Mouse (Mus musculus): Measurements from ENCODE around the gene Atp10a. TPM values are rescaled to one million over a fixed set of nuclear protein-coding genes. Genes with fewer than 3 reads are reported as not detected.

Atp10a gene
- polyA plus RNA-seq, 1 experiment from 2014 or later: 1.1 TPM

- Histone ChIP-seq H3K36me3 (ENCODE audit: control insufficient read depth, insufficient read depth, low read length) (no peaks in the 10 kb centered on the region), H3K9me3 (ENCODE audit: control insufficient read depth, low read length) (no peaks in the 10 kb centered on the region), H3K4me2 (ENCODE audit: low read length) (no peak overlapping the region), H3K27ac (ENCODE audit: low read depth, low read length) (no peak overlapping the region), H3K4me1 (ENCODE audit: control insufficient read depth, insufficient read depth, low read depth, low read length) (no peaks in the 10 kb centered on the region), H3K4me3 (ENCODE audit: low read length) (no peak overlapping the region), H3K9ac (ENCODE audit: low read depth, low read length) (no peak overlapping the region), H3K27me3 (replicated peaks; ENCODE audit: control insufficient read depth, insufficient read depth, low read length) (no peaks in the 10 kb centered on the region)
- 71% methylated on average over 1 of the region's 1 CpGs for WGBS
- ATAC-seq: no peak
Observed at GRCm38 (mm10) chr7:58647404-58647803, 8.6 kb upstream of the Atp10a start.

- Histone ChIP-seq H3K9me3 (ENCODE audit: control insufficient read depth, low read length) (no peaks in the 10 kb centered on the region), H3K4me1 (ENCODE audit: control insufficient read depth, insufficient read depth, low read depth, low read length) (no peaks in the 10 kb centered on the region), H3K4me3 (ENCODE audit: low read length) (peak overlapping the region; percentile 64), H3K27me3 (replicated peaks; ENCODE audit: control insufficient read depth, insufficient read depth, low read length) (no peaks in the 10 kb centered on the region), H3K27ac (ENCODE audit: low read depth, low read length) (peak overlapping the region; percentile 11; the same call in 1 of the 2 replicates), H3K4me2 (ENCODE audit: low read length) (peak overlapping the region; percentile 98), H3K9ac (ENCODE audit: low read depth, low read length) (peak overlapping the region; percentile 68), H3K36me3 (ENCODE audit: control insufficient read depth, insufficient read depth, low read length) (no peaks in the 10 kb centered on the region)
- ATAC-seq: peak; percentile 87
- 1% methylated on average over 56 of the region's 81 CpGs for WGBS
Observed at GRCm38 (mm10) chr7:58657913-58658789, 2.2 kb downstream of the Atp10a start.

GRCm38 (mm10) chr7:58658790-58659405 is 2.9 kb downstream of the Atp10a start:
- WGBS: 31% methylated on average over 14 of the region's 14 CpGs
- H3K27me3 ChIP-seq (replicated peaks; ENCODE audit: control insufficient read depth, insufficient read depth, low read length): no peaks in the 10 kb centered on the region
- peak overlapping the region; percentile 64 for H3K4me3 ChIP-seq (ENCODE audit: low read length)
- peak overlapping the region; percentile 68 for H3K9ac ChIP-seq (ENCODE audit: low read depth, low read length)
- no peaks in the 10 kb centered on the region for H3K4me1 ChIP-seq (ENCODE audit: control insufficient read depth, insufficient read depth, low read depth, low read length)
- peak overlapping the region; percentile 98 for H3K4me2 ChIP-seq (ENCODE audit: low read length)
- H3K36me3 ChIP-seq (ENCODE audit: control insufficient read depth, insufficient read depth, low read length): no peaks in the 10 kb centered on the region
- ATAC-seq: no peak
- no peak overlapping the region for H3K27ac ChIP-seq (ENCODE audit: low read depth, low read length)
- no peaks in the 10 kb centered on the region for H3K9me3 ChIP-seq (ENCODE audit: control insufficient read depth, low read length)

GRCm38 (mm10) chr7:58660046-58660445 is 4.1 kb downstream of the Atp10a start:
- no peaks in the 10 kb centered on the region for H3K9me3 ChIP-seq (ENCODE audit: control insufficient read depth, low read length)
- no peak overlapping the region for H3K4me2 ChIP-seq (ENCODE audit: low read length)
- no peak overlapping the region for H3K27ac ChIP-seq (ENCODE audit: low read depth, low read length)
- no peak overlapping the region for H3K9ac ChIP-seq (ENCODE audit: low read depth, low read length)
- H3K36me3 ChIP-seq (ENCODE audit: control insufficient read depth, insufficient read depth, low read length): no peaks in the 10 kb centered on the region
- ATAC-seq: no peak
- H3K27me3 ChIP-seq (replicated peaks; ENCODE audit: control insufficient read depth, insufficient read depth, low read length): no peaks in the 10 kb centered on the region
- H3K4me3 ChIP-seq (ENCODE audit: low read length): no peak overlapping the region
- H3K4me1 ChIP-seq (ENCODE audit: control insufficient read depth, insufficient read depth, low read depth, low read length): no peaks in the 10 kb centered on the region

- Histone ChIP-seq H3K36me3 (ENCODE audit: control insufficient read depth, insufficient read depth, low read length) (no peaks in the 10 kb centered on the region), H3K4me2 (ENCODE audit: low read length) (no peak overlapping the region), H3K9ac (ENCODE audit: low read depth, low read length) (no peak overlapping the region), H3K27me3 (replicated peaks; ENCODE audit: control insufficient read depth, insufficient read depth, low read length) (no peaks in the 10 kb centered on the region), H3K4me3 (ENCODE audit: low read length) (no peak overlapping the region), H3K4me1 (ENCODE audit: control insufficient read depth, insufficient read depth, low read depth, low read length) (no peaks in the 10 kb centered on the region), H3K27ac (ENCODE audit: low read depth, low read length) (no peak overlapping the region), H3K9me3 (ENCODE audit: control insufficient read depth, low read length) (no peaks in the 10 kb centered on the region)
- no peak for ATAC-seq
- WGBS: 97% methylated on average over 5 of the region's 5 CpGs
Observed at GRCm38 (mm10) chr7:58660665-58661064, 4.7 kb downstream of the Atp10a start.

GRCm38 (mm10) chr7:58661076-58661475 is 5.1 kb downstream of the Atp10a start:
- Histone ChIP-seq H3K4me3 (ENCODE audit: low read length) (no peak overlapping the region), H3K4me1 (ENCODE audit: control insufficient read depth, insufficient read depth, low read depth, low read length) (no peaks in the 10 kb centered on the region), H3K36me3 (ENCODE audit: control insufficient read depth, insufficient read depth, low read length) (no peaks in the 10 kb centered on the region), H3K4me2 (ENCODE audit: low read length) (no peak overlapping the region), H3K27ac (ENCODE audit: low read depth, low read length) (no peak overlapping the region), H3K9ac (ENCODE audit: low read depth, low read length) (no peak overlapping the region), H3K9me3 (ENCODE audit: control insufficient read depth, low read length) (no peaks in the 10 kb centered on the region), H3K27me3 (replicated peaks; ENCODE audit: control insufficient read depth, insufficient read depth, low read length) (no peaks in the 10 kb centered on the region)
- 95% methylated on average over 7 of the region's 7 CpGs for WGBS
- ATAC-seq: no peak

GRCm38 (mm10) chr7:58668617-58669016 is 12.7 kb downstream of the Atp10a start:
- ATAC-seq: no peak
- Histone ChIP-seq H3K9ac (ENCODE audit: low read depth, low read length) (no peak overlapping the region), H3K27ac (ENCODE audit: low read depth, low read length) (no peak overlapping the region), H3K4me3 (ENCODE audit: low read length) (no peak overlapping the region), H3K27me3 (replicated peaks; ENCODE audit: control insufficient read depth, insufficient read depth, low read length) (no peaks in the 10 kb centered on the region), H3K4me2 (ENCODE audit: low read length) (no peak overlapping the region), H3K36me3 (ENCODE audit: control insufficient read depth, insufficient read depth, low read length) (no peaks in the 10 kb centered on the region), H3K9me3 (ENCODE audit: control insufficient read depth, low read length) (no peaks in the 10 kb centered on the region), H3K4me1 (ENCODE audit: control insufficient read depth, insufficient read depth, low read depth, low read length) (no peaks in the 10 kb centered on the region)
- 44% methylated on average over 1 of the region's 1 CpGs for whole genome bisulfite sequencing

GRCm38 (mm10) chr7:58676075-58676474 is 20.1 kb downstream of the Atp10a start:
- Histone ChIP-seq H3K36me3 (ENCODE audit: control insufficient read depth, insufficient read depth, low read length) (no peaks in the 10 kb centered on the region), H3K27me3 (replicated peaks; ENCODE audit: control insufficient read depth, insufficient read depth, low read length) (no peaks in the 10 kb centered on the region), H3K27ac (ENCODE audit: low read depth, low read length) (no peak overlapping the region), H3K4me3 (ENCODE audit: low read length) (no peak overlapping the region), H3K9me3 (ENCODE audit: control insufficient read depth, low read length) (no peaks in the 10 kb centered on the region), H3K4me2 (ENCODE audit: low read length) (no peak overlapping the region), H3K4me1 (ENCODE audit: control insufficient read depth, insufficient read depth, low read depth, low read length) (peaks cover 2% of the 10 kb centered on the region; the same call in 1 of the 2 replicates), H3K9ac (ENCODE audit: low read depth, low read length) (no peak overlapping the region)
- no peak for ATAC-seq
- 50% methylated on average over 3 of the region's 3 CpGs for WGBS

GRCm38 (mm10) chr7:58677111-58677805 is 21.3 kb downstream of the Atp10a start:
- Histone ChIP-seq H3K4me1 (ENCODE audit: control insufficient read depth, insufficient read depth, low read depth, low read length) (peaks cover 2% of the 10 kb centered on the region; the same call in 1 of the 2 replicates), H3K27me3 (replicated peaks; ENCODE audit: control insufficient read depth, insufficient read depth, low read length) (no peaks in the 10 kb centered on the region), H3K4me3 (ENCODE audit: low read length) (no peak overlapping the region), H3K36me3 (ENCODE audit: control insufficient read depth, insufficient read depth, low read length) (no peaks in the 10 kb centered on the region), H3K27ac (ENCODE audit: low read depth, low read length) (no peak overlapping the region), H3K9me3 (ENCODE audit: control insufficient read depth, low read length) (no peaks in the 10 kb centered on the region), H3K4me2 (ENCODE audit: low read length) (no peak overlapping the region), H3K9ac (ENCODE audit: low read depth, low read length) (no peak overlapping the region)
- ATAC-seq: no peak
- WGBS: 72% methylated on average over 5 of the region's 5 CpGs
